Mouse (Mus musculus) heart, postnatal 0 days (tissue): ENCODE measurements at regions not wholly inside any gene's neighbourhood (a gene's known extent, or its start where the extent isn't known, plus 50 kb on each side); places are given as distances from the start of the nearest gene placed in this dataset.

ENCODE experiments used
- ATAC-seq: fragments of 200-750 bp; cut with Nextera tagmentation; 2 replicates; pipeline ENCODE4 v1.8.0; 2017; ENCODE audit warnings: low read depth, moderate number of reproducible peaks, moderate library complexity; ENCODE audit not compliant: insufficient read depth
- DNase-seq: peaks from one replicate; pipeline ENCODE4 v3.0.0-alpha.2; 2016; ENCODE audit warnings: low spot score
- H3K27ac ChIP-seq: fragments of 300-500 bp; sonication (generic); 2 replicates; pipeline ENCODE4 v1.5.1; 2014; ENCODE audit warnings: low read depth, mild to moderate bottlenecking
- H3K27me3 ChIP-seq: fragments of 300-500 bp; sonication (generic); 2 replicates; pipeline ENCODE4 v1.6.1; 2014; ENCODE audit warnings: low read length, mixed read lengths; ENCODE audit not compliant: control insufficient read depth, insufficient read depth
- H3K36me3 ChIP-seq: fragments of 300-500 bp; sonication (generic); replicated peaks from 2 replicates; pipeline ENCODE4 v1.6.1; 2014; ENCODE audit warnings: low read length, mixed read lengths; ENCODE audit not compliant: control insufficient read depth, insufficient read depth
- H3K4me1 ChIP-seq: fragments of 300-500 bp; sonication (generic); 2 replicates; pipeline ENCODE4 v1.6.1; 2014; ENCODE audit warnings: antibody characterized with exemption; ENCODE audit not compliant: control insufficient read depth, insufficient read depth
- H3K4me2 ChIP-seq: fragments of 300-500 bp; sonication (generic); 2 replicates; pipeline ENCODE4 v1.6.1; 2014; ENCODE audit warnings: low read depth, mild to moderate bottlenecking, low read length, moderate library complexity
- H3K4me3 ChIP-seq: fragments of 300-500 bp; sonication (generic); 2 replicates; pipeline ENCODE4 v1.5.1; 2014; ENCODE audit warnings: low read depth, low read length
- H3K9ac ChIP-seq: fragments of 300-500 bp; sonication (generic); replicated peaks from 2 replicates; pipeline ENCODE4 v1.6.1; 2014; ENCODE audit warnings: low read depth, low read length, mixed read lengths
- H3K9me3 ChIP-seq: fragments of 300-500 bp; sonication (generic); replicated peaks from 2 replicates; pipeline ENCODE4 v1.6.1; 2016; ENCODE audit warnings: low read length; ENCODE audit not compliant: control insufficient read depth
- CTCF ChIP-seq: IDR thresholded peaks from 2 replicates; pipeline ENCODE4 v1.5.1; 2016; ENCODE audit warnings: antibody characterized with exemption, control low read depth, low read depth
- EP300 ChIP-seq: IDR thresholded peaks from 2 replicates; pipeline ENCODE4 v1.6.1; 2016; ENCODE audit warnings: antibody characterized with exemption, low read depth
- WGBS: fragments of 180-500 bp; shearing (Covaris S2); extraction: QIAGEN DNeasy Blood & Tissue Kit; methylation state at CpG from one replicate; pipeline ENCODE4 v1.1.7; 2014; 5-methylcytosine and 5-hydroxymethylcytosine counted together

DNA sequence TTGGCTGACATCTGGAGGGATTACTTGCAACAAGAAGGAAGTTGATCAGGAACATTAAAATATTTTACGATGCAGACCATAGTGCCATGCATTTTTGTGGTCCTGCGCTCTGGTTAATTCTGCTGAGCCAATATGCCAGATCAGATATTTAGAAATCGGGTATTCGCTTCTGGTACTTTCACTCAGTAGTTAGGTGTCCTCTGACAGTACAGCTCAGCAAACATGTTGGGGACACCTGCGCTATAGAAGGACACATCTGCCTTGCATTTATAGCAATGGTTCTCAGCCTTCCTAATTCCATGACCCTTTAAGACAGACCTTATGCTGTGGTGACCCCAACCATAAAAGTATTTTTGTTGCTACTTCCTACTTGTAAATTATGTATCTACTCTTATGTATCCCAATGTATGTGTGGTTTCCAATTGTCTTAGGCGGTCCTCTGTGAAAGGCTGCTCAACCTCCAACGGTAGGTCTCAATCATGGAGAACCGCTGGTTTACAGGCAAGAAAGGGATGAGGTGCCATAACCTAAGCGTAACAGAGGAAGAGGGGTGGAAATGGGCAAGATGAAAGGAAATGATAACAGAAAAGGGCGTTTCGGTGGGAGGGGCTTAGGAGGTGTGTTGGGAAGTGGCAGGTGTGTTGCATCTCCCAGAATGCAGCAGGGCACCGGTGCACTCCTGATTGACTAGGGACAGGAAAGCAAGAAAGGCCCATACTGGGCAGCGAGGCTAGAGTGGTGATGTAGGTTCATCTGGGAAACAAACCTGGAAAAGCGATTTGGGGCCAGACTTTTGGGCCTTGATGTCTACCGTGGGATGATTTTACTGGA, 92.3 kb upstream of the Cpm start:
- no peak for DNase-seq
- no peak for ATAC-seq
- no peak overlapping the region for H3K27ac ChIP-seq
- 91% methylated on average over 15 of the region's 15 CpGs for WGBS
- no peaks in the 10 kb centered on the region for H3K27me3 ChIP-seq
- H3K9me3 ChIP-seq, result no peaks in the 10 kb centered on the region
- H3K4me1 ChIP-seq, result no peaks in the 10 kb centered on the region
- H3K4me3 ChIP-seq, result no peak overlapping the region
- H3K4me2 ChIP-seq, result no peak overlapping the region
- H3K36me3 ChIP-seq, result no peaks in the 10 kb centered on the region
- TF ChIP-seq CTCF (no peak), EP300 (no peak)
- H3K9ac ChIP-seq, result no peak overlapping the region

DNA sequence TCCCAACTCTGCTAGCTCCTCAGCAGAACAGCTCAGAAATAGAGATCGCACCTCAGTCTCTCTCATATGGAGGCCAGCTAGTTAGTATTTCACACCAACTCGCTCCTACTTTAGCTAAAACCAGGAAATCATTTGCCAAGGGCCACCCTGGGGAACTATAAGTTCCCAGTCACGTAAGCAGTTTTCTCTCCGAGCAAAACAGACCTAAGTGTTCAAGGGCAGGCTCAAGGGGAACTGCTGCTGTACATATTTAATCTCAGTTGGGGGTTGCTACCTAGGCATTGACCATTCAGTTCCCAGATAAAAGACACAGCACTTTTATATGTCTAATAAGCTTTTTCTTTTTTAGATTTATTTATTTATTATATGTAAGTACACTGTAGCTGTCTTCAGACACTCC, 93.5 kb upstream of the Cpm start:
- H3K27ac ChIP-seq, result no peak overlapping the region
- no peak overlapping the region for H3K4me3 ChIP-seq
- H3K27me3 ChIP-seq, result no peaks in the 10 kb centered on the region
- H3K4me2 ChIP-seq, result no peak overlapping the region
- WGBS, result 72% methylated on average over 4 of the region's 4 CpGs
- ATAC-seq, result no peak
- DNase-seq, result no peak
- no peak overlapping the region for H3K9ac ChIP-seq
- TF ChIP-seq CTCF, result no peak
- TF ChIP-seq EP300, result no peak
- H3K9me3 ChIP-seq, result no peaks in the 10 kb centered on the region
- no peaks in the 10 kb centered on the region for H3K4me1 ChIP-seq
- H3K36me3 ChIP-seq, result no peaks in the 10 kb centered on the region

DNA sequence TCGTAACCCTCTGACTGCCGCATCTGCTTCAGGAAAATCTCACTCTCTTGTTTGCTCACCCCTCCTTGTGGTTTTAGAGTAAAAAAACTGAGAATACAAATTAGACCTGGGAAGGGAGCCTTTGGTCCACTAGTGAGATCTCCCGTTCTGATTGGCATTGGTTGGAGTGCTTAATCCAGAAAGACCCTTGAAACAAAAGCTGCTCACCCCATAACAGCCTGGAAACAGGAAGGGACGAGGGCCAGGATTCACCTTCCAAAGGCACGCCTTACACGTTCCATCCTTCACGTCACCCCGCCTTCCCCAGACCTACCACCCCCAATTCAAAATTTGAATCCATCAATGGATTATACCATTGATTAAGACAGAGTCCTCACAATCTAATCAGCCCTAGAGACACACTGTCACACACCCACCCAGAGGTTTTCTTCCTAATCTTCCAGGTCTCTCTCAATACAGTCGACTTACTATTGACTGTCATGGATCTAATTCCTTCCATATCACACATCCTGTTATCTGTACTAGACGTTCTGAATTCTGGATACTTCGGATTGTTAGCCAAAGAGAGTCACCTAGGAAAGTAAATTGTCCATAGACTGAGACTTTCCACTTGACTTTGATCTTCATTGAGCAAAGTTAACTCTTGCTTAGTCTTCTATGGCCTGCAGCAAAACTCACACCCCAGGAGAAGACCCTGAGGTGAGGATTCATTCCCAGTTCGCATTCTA, 94.1 kb upstream of the Cpm start:
- Histone ChIP-seq H3K4me2 (no peak overlapping the region), H3K9ac (no peak overlapping the region), H3K9me3 (no peaks in the 10 kb centered on the region), H3K36me3 (no peaks in the 10 kb centered on the region), H3K4me3 (no peak overlapping the region), H3K4me1 (no peaks in the 10 kb centered on the region), H3K27me3 (no peaks in the 10 kb centered on the region), H3K27ac (no peak overlapping the region)
- 72% methylated on average over 12 of the region's 12 CpGs for WGBS
- DNase-seq, result no peak
- TF ChIP-seq EP300 (no peak), CTCF (no peak)
- ATAC-seq, result no peak

DNA sequence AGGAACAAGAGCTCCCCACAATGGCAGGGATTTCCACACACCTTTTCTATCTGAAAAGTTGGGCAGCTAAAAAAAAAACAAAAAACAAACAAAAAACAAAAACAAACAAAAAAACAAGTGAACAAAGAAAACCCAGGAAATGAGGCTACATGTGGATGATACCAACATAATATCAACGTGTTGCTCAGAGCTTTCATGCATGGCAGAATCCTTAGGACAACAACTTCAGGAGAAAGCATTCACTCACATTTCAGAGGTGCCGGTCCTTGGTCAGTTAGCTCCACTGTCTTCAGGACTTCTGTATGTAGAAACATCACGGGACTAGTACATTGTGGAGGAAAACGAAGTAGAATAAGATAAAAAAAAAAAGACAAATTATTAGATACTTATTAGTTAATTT, 94.8 kb upstream of the Cpm start:
- Histone ChIP-seq H3K36me3 (no peaks in the 10 kb centered on the region), H3K4me2 (no peak overlapping the region), H3K4me1 (no peaks in the 10 kb centered on the region), H3K9me3 (no peaks in the 10 kb centered on the region), H3K9ac (no peak overlapping the region), H3K27me3 (no peaks in the 10 kb centered on the region), H3K4me3 (no peak overlapping the region), H3K27ac (no peak overlapping the region)
- WGBS, result 83% methylated on average over 4 of the region's 4 CpGs
- no peak for ATAC-seq
- TF ChIP-seq EP300 (no peak), CTCF (no peak)
- DNase-seq, result no peak

DNA sequence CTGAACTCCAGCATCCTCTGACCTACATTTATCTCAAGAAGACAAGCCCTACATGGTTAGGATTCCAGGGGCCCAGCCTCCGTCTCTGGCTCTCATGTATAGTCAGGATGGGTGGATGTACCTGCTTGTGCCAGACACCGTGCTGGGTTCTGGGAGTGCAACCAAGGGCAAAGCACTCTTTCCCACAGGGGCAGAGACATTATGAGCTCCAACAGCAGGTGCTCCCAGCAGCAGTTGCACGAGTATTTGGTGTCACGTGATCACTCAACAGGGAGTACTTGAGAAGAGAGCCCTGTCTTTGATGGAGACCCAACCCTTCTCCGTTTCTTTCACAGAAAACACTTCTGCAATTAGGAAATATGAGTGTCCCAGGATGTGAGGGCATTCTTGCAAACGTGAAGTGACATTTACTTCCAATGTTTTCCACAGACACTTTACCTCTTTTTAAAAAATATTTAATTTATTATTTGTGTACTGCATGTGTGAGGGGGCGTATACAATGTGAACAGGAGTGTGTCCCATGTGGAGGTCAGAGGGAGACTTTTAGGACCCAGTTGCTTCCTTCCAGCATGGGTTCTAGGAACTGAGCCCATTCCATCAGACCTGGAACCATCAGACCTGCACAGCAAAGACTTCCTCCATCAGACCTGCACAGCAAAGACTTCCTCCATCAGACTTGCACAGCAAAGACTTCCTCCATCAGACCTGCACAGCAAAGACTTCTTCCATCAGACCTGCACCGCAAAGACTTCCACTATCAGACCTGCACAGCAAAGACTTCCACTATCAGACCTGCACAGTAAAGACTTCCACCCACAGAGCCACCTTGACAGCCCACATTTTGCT, 95.5 kb upstream of the Cpm start:
- Histone ChIP-seq H3K4me3 (no peak overlapping the region), H3K4me1 (no peaks in the 10 kb centered on the region), H3K27me3 (no peaks in the 10 kb centered on the region), H3K4me2 (no peak overlapping the region), H3K36me3 (no peaks in the 10 kb centered on the region), H3K27ac (no peak overlapping the region), H3K9me3 (no peaks in the 10 kb centered on the region), H3K9ac (no peak overlapping the region)
- no peak for TF ChIP-seq EP300
- no peak for TF ChIP-seq CTCF
- WGBS, result 70% methylated on average over 8 of the region's 8 CpGs
- no peak for DNase-seq
- no peak for ATAC-seq
